Mouse (Mus musculus) lung, embryonic 16.5 days (tissue): ENCODE data around the gene Hoxa7. TPM values are rescaled to one million over a fixed set of nuclear protein-coding genes. Genes with fewer than 3 reads are reported as not detected.

Experiments
- ATAC-seq: fragments of 200-750 bp; cut with Nextera tagmentation; 2 replicates; pipeline ENCODE4 v1.8.0; 2017; ENCODE audit warnings: low read depth, mild to moderate bottlenecking, moderate library complexity
- H3K27ac ChIP-seq: fragments of 300-500 bp; sonication (generic); 2 replicates; pipeline ENCODE4 v1.5.1; 2014; ENCODE audit warnings: mild to moderate bottlenecking, control low read depth, low read length
- H3K27me3 ChIP-seq: fragments of 300-500 bp; sonication (generic); 2 replicates; pipeline ENCODE4 v1.6.1; 2014; ENCODE audit warnings: low read depth, low read length, mixed read lengths; ENCODE audit not compliant: control insufficient read depth, insufficient read depth
- H3K36me3 ChIP-seq: fragments of 300-500 bp; sonication (generic); 2 replicates; pipeline ENCODE4 v1.6.1; 2014; ENCODE audit warnings: low read length; ENCODE audit not compliant: control insufficient read depth, insufficient read depth
- H3K4me1 ChIP-seq: fragments of 300-500 bp; sonication (generic); replicated peaks from 2 replicates; pipeline ENCODE4 v1.6.1; 2014; ENCODE audit warnings: low read length, mixed read lengths; ENCODE audit not compliant: control insufficient read depth, insufficient read depth
- H3K4me2 ChIP-seq: fragments of 300-500 bp; sonication (generic); 2 replicates; pipeline ENCODE4 v1.6.1; 2014; ENCODE audit warnings: low read depth, low read length, control low read depth
- H3K4me3 ChIP-seq: fragments of 300-500 bp; sonication (generic); 2 replicates; pipeline ENCODE4 v1.5.1; 2014; ENCODE audit warnings: mild to moderate bottlenecking, low read length, control low read depth
- H3K9ac ChIP-seq: fragments of 300-500 bp; sonication (generic); 2 replicates; pipeline ENCODE4 v1.6.1; 2014; ENCODE audit warnings: low read length, control low read depth
- H3K9me3 ChIP-seq: fragments of 300-500 bp; sonication (generic); 2 replicates; pipeline ENCODE4 v1.6.1; 2016; ENCODE audit warnings: low read length; ENCODE audit not compliant: control insufficient read depth
- WGBS: fragments of 180-500 bp; shearing (Covaris S2); extraction: QIAGEN DNeasy Blood & Tissue Kit; methylation state at CpG from one replicate; pipeline ENCODE4 v1.1.7; 2014; 5-methylcytosine and 5-hydroxymethylcytosine counted together
- polyA plus RNA-seq: library from polyadenylated mRNA; unstranded; fragments of >200 nt; fragmentation: Nextera tagmentation; extraction: Ambion mirVana; gene quantifications from 2 replicates; pipeline ENCODE4 v1.2.1, GENCODE M21; 2015

Hoxa7 gene
- polyA plus RNA-seq, 1 experiment from 2014 or later, result 5.8 TPM

DNA sequence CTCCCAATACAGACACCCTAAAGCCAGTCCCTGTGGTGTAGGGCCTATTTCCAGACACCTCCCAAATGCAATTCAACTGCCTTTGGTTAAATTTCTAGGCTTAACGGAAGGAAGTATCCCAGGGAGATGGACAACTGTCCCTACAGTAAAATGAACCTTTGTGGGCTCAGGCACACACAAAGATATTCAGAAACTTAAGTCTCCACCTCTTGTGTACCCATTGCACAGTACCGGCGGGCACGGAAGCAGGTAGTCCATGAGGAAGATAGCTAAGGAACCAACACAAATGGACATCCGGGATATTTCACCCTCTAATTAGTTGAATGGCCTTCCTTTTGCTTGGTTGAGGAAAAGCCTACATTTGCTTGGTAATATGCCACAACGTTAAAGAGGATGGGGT is 45.3 kb downstream of the Hoxa7 start:
- Histone ChIP-seq H3K27ac (peak overlapping the region; percentile 97), H3K4me3 (peak overlapping the region; percentile 65), H3K9ac (peak overlapping the region; percentile 75), H3K36me3 (no peaks in the 10 kb centered on the region), H3K4me1 (peaks cover 20% of the 10 kb centered on the region), H3K4me2 (peak overlapping the region; percentile 57), H3K27me3 (peaks cover 39% of the 10 kb centered on the region), H3K9me3 (no peaks in the 10 kb centered on the region)
- no peak for ATAC-seq
- under 1% methylated on average over 6 of the region's 6 CpGs for WGBS

DNA sequence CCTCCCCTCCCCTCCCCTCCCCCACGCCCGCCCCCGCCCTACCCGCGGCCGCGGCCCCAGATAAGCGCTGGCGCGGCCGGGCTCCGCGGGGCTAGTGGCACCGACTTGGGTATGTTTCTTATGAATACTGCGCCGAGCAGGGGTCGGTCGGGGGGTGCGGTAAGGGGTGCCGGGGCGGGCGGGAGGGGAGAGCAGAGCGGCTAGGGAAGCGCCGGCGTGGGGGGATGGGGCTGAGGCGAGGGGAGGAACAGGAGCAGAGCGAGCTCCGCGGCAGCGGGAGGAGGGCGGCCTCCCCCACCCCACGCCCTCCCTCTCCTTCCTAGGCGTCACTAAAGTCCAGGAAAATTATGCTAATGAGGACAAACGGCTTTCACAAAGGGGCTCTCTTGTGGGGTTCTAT is 45.8 kb downstream of the Hoxa7 start:
- H3K4me3 ChIP-seq, result peak overlapping the region; percentile 65
- ATAC-seq, result peak; percentile 58
- H3K9ac ChIP-seq, result peak overlapping the region; percentile 75
- peaks cover 18% of the 10 kb centered on the region for H3K4me1 ChIP-seq
- H3K9me3 ChIP-seq, result no peaks in the 10 kb centered on the region
- H3K27me3 ChIP-seq, result peaks cover 38% of the 10 kb centered on the region
- H3K27ac ChIP-seq, result peak overlapping the region; percentile 97
- WGBS, result 0% methylated on average over 22 of the region's 35 CpGs
- H3K4me2 ChIP-seq, result peak overlapping the region; percentile 57
- H3K36me3 ChIP-seq, result no peaks in the 10 kb centered on the region

DNA sequence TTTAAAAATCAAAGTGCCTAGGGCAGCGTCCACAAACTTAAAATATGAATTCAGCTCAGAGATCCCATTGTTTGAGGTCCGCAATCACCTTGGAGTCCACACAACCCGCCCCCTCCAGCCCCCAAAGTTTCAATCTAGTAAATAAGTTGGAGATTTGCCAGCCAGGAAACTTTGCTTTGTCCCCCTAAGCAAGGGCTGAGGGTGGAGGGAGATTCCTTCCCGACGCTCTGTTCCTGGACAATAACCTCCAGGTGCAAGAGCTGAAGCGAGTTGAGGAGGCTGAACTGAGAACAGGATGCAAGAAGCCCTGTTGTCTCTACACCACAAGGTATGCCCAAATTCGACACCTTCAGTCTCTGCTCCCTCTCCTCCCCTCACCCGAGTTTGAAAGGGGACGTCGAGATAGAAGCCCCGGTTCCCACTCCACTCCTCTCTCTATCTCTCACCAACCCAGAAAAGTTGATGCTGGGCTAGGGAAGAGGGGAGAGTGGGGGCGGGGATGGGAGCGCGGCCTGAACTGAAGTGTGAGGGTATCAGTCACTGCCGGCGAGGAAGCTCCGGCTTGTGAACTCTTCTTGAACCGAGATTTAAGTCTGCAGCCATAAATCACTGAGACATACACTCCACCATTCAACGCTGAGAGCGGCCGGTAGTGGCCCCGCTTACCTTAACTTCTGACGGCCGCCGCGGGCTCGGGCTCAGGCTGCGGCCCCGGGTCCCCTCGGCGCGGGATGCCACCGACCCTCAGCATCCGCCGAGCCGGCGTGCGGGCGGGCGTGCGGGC is 46.5 kb downstream of the Hoxa7 start:
- Histone ChIP-seq H3K27me3 (peaks cover 38% of the 10 kb centered on the region), H3K9me3 (no peaks in the 10 kb centered on the region), H3K36me3 (no peaks in the 10 kb centered on the region), H3K27ac (peak overlapping the region; percentile 97), H3K4me1 (peaks cover 18% of the 10 kb centered on the region), H3K9ac (peak overlapping the region; percentile 75), H3K4me3 (peak overlapping the region; percentile 65), H3K4me2 (peak overlapping the region; percentile 57)
- 1% methylated on average over 41 of the region's 41 CpGs for WGBS
- peak; percentile 39 for ATAC-seq

DNA sequence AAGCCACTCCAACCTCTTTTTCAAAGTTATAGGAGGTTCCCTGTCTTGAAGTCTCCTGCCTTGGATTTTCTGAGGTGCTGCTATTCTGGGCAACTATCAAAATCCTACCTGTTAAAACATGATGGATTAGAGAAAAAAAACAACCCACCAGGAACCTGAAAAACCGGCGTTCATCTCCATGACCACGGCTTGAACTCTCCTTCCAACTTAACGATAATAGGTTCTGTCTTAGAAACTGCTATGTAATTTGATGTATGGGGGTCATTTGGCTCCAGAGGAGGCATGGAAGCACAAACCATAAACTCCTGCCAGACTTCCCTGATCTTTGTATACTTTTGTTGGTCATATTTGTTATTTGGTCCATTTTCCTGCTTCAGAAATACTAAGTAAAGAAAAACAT is 48.0 kb downstream of the Hoxa7 start:
- ATAC-seq, result no peak
- Histone ChIP-seq H3K9me3 (no peaks in the 10 kb centered on the region), H3K27ac (peak overlapping the region; percentile 90), H3K9ac (peak overlapping the region; percentile 69), H3K4me3 (peak overlapping the region; percentile 48), H3K36me3 (no peaks in the 10 kb centered on the region), H3K4me2 (peak overlapping the region; percentile 66), H3K27me3 (peaks cover 39% of the 10 kb centered on the region), H3K4me1 (peaks cover 22% of the 10 kb centered on the region)
- WGBS, result 6% methylated on average over 4 of the region's 4 CpGs

DNA sequence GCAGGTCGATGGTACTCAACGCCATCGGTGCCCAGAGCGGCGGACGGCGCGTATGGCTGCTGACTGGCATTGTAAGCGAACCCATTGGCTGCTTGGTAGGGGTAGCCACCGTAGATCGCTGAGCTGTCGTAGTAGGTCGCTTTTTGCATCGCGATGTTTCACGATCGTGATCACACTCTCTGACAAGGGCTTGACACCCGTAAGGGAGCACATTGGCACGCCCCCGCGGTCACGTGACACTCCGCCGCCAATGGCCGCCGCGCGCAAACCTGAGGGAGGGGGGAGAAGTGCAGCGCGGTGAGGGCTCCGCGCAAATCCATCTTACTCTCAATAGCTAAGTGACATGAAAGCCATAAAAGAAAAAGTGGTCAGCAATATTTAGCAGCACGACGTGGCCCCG is 49.2 kb downstream of the Hoxa7 start:
- Histone ChIP-seq H3K4me3 (peak overlapping the region; percentile 48), H3K9me3 (no peaks in the 10 kb centered on the region), H3K36me3 (no peaks in the 10 kb centered on the region), H3K27me3 (peaks cover 39% of the 10 kb centered on the region), H3K4me1 (peaks cover 22% of the 10 kb centered on the region), H3K4me2 (peak overlapping the region; percentile 66), H3K9ac (peak overlapping the region; percentile 69), H3K27ac (peak overlapping the region; percentile 90)
- ATAC-seq, result peak; percentile 79
- under 1% methylated on average over 35 of the region's 35 CpGs for WGBS

DNA sequence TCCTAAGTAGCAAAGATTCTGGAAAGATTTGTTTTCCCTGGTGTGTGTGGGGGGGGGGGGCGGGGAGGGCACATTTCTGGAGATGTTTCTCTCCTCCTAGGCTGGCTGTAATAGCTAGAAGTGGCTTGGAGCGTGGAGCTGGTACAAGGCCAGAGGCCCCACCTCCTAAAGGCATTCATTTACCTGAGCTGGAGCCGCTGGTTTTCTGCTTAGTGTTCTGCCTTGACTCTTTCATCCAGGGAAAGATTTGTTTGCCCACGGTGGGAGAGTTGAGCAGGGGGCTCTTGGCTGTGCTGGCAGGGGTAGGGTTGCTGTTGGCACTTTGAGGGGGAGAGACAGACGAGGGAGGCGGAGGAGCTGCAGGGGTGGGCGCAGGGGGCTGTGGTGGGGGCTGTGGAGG is 49.7 kb downstream of the Hoxa7 start:
- H3K27me3 ChIP-seq, result peaks cover 39% of the 10 kb centered on the region
- no peaks in the 10 kb centered on the region for H3K9me3 ChIP-seq
- H3K4me2 ChIP-seq, result peak overlapping the region; percentile 66
- ATAC-seq, result no peak
- peak overlapping the region; percentile 48 for H3K4me3 ChIP-seq
- no peaks in the 10 kb centered on the region for H3K36me3 ChIP-seq
- peaks cover 22% of the 10 kb centered on the region for H3K4me1 ChIP-seq
- 15% methylated on average over 6 of the region's 7 CpGs for WGBS
- H3K9ac ChIP-seq, result peak overlapping the region; percentile 65
- H3K27ac ChIP-seq, result peak overlapping the region; percentile 90

DNA sequence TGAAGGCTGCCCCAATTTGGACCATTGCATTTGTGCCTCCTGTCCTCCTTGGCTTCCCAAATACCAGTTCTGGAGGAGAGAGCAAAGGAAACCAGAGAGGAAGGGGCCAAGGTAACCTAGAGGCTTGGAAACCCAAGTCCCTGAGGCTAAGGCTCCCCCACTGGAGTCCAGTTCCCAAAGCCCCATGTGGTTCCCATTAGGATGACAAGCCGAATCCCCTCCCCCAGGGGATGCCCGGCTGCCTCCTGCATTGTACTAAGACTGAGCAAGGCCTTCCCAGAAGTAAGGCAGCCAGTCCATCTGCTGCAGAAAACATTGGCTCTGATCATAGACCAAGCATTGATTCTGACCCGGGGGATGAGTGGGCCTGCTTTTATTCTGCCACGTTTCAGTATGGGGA is 50.3 kb downstream of the Hoxa7 start:
- no peak for ATAC-seq
- Histone ChIP-seq H3K27me3 (peaks cover 43% of the 10 kb centered on the region), H3K27ac (peak overlapping the region; percentile 90), H3K9me3 (no peaks in the 10 kb centered on the region), H3K4me3 (no peak overlapping the region), H3K9ac (peak overlapping the region; percentile 65), H3K4me2 (peak overlapping the region; percentile 66; the same call in 1 of the 2 replicates), H3K4me1 (peaks cover 25% of the 10 kb centered on the region), H3K36me3 (no peaks in the 10 kb centered on the region)
- WGBS, result 7% methylated on average over 4 of the region's 4 CpGs

DNA sequence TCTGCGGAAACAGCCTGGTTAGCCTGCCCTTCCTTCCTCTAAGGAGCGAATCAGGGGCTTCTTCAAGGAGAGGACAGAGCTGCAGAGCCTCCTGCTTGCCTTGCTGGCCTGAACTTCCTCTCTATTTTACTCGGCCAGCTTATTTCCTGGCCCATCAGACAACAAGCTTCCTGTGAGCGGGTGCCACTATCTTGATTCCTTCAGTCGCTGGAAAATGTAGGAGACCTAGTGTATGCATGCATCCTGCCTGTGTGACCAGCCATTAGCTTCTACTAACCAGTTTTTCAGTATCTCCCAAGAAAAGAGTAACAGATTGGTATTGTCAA is 50.8 kb downstream of the Hoxa7 start:
- Histone ChIP-seq H3K4me3 (peak overlapping the region; percentile 35), H3K27me3 (peaks cover 44% of the 10 kb centered on the region)
- no peak for ATAC-seq

DNA sequence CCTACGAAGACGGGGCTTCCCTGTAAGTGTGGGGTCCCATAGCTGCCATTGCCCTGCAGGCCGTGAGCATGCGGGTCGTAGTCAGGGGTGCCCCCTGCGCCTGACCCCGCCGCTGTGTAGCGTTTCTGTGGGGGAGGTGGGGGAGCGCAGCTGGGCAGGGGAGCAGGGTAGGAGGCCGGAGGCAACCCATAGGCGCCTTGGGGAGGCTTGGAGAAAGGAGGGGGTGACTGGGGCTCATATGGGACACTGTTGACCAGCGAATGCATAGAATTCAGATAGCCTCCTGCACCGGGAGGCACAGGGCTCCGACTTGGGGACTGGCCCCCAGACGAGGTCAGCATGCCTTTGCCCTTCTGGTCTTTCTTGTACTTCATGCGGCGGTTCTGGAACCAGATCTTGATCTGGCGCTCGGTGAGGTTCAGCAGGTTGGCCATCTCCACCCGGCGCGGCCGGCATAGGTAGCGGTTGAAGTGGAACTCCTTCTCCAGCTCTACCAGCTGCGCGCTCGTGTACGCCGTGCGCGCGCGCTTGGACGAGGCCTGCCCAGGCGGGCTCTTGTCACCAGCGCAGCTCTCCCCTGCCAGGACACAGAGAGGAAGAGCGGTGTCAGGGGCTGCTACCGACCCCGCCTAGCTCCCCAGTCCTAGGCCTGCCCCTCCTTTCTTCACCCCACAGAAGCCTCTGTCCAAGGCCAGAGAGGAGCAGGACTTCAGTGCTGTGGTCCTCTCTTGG is 51.3 kb downstream of the Hoxa7 start:
- no peaks in the 10 kb centered on the region for H3K36me3 ChIP-seq
- ATAC-seq, result peak; percentile 58
- H3K9me3 ChIP-seq, result no peaks in the 10 kb centered on the region
- H3K27me3 ChIP-seq, result peaks cover 42% of the 10 kb centered on the region
- peak overlapping the region; percentile 76 for H3K9ac ChIP-seq
- peak overlapping the region; percentile 65 for H3K4me2 ChIP-seq
- peaks cover 25% of the 10 kb centered on the region for H3K4me1 ChIP-seq
- WGBS, result 6% methylated on average over 40 of the region's 40 CpGs
- H3K4me3 ChIP-seq, result peak overlapping the region; percentile 35
- peak overlapping the region; percentile 90 for H3K27ac ChIP-seq

More for the DNA sequence above, 50.8 kb downstream of the Hoxa7 start:
- 13% methylated on average over 5 of the region's 5 CpGs for WGBS
- H3K9ac ChIP-seq, result peak overlapping the region; percentile 76
- peaks cover 25% of the 10 kb centered on the region for H3K4me1 ChIP-seq
- peak overlapping the region; percentile 90 for H3K27ac ChIP-seq
- H3K36me3 ChIP-seq, result no peaks in the 10 kb centered on the region
- no peaks in the 10 kb centered on the region for H3K9me3 ChIP-seq
- H3K4me2 ChIP-seq, result peak overlapping the region; percentile 65
